Mouse (Mus musculus) embryo, embryonic 10.5 days (tissue): Measurements from ENCODE around the gene Tchhl1.
A peak's percentile ranks its signal among the peaks of the same experiment; 100 is the strongest.

Experiments
- DNase-seq: peaks from one replicate; pipeline ENCODE4 v3.0.0-alpha.2; 2015; ENCODE audit warnings: low spot score

The Tchhl1 gene

DNA sequence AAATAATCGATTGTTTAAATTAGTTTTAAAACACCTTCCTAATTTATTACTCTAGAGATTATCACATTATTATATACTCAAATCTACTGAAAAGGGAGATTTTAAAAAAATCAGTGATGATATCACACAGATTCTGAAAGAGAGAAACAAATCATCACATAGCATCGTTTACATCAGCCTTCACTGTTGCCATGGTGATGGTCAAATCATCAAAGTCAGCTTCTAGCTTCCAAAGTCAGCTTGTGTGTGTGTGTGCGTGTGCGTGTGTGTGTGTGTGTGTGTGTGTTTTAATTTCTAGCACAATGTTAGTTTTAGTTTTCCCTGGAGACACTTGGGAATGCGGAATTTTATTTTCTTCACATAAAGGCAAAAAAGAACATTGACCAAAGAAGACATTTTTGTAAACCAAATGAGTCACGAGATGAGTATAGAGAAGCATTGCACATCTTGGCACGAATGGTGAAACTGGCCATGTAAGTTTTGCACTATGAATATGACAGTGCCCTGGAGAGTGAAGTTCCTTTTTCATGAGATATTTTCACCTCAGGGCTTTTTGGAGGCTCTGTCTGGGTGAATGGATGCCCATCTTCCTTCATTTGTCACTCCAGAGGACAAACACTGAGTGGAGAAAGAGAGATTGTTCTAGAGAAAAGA is 36.1 kb downstream of the Tchhl1 start:
- DNase-seq: peak; percentile 10

DNA sequence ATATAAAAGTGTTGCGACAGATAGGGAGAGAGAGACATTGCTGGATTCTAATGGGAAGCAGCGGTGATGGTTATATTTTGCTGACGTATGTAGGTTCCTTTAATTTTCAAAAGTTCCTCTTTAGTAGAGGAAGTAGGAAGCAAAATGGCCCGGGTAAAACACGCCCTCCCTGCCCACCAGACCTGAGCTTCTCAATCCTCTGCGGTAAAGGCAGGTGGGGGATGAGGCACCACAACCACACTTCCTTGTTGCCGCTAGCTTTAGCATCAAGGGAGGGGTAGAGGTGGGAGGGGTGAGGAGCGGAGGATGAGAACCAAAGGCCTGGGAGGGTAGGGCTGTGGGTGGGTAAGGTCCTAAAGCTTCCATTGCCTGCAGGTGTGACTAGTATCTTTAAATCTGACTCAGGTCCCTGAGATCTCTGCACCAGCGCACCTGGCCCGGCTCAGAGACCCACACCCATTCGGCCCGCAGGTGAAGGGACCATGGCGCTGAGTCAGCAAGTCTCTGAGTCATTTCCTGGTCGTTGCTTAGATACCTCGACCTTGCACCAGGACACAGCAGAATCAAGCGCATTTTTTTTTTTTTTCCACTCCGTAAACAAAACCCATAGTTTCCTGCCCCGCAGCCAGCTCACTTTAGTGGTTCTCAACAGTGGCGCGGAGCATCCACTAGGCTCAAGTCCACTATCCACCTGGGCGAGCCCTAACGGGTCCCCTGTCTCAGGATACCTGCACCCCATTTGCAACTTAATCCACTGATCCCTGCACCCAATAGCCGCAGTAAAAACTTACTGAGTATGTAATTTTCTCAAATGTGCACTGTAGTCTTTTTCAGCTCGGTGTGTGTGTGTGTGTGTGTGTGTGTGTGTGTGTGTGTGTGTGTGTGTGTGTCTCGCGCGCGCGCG is 37.7 kb downstream of the Tchhl1 start:
- peak; percentile 3 for DNase-seq

DNA sequence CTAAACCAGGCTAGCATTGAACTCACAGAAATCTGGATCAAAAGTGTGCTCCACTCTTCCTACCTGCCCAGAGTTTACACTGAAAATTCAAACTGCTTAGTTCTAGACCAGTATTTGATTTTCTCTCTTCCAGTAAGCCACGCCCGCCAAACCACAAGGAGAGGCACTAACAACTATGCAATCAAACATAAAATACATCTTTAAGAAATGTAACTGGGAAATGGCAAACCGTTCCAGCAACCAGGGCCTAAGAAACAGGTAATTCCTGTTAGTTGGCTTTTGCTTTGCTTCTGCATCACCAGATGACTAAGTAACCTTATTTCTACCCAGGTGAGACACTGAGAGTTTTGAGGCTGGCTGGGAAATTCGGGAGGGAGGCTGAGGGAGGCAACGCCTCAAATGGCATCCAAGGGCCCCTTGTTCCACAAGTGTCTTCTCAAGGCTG is 38.3 kb downstream of the Tchhl1 start:
- DNase-seq: no peak

- no peak for DNase-seq
These were observed 40.7 kb downstream of the Tchhl1 start for GRCm38 (mm10) chr3:93509301-93509700.

DNA sequence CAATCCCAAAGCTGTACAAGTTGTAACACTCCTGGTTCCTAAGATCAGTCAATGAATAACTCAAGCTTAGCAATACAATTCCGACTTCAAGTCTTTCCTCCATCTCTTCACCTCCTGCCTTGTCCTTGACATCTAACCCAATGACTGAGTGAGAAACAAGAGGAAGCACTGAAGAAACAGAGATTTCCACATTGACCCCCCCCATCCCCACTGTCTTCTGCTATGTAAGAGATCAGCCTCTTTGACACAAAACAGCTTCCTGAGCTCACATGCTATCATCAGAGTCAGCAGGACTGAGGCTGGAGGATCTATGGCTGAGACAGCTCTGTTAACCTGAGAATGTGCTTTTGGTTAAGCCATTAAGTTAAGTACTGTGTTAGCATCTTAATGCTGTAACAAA is 42.5 kb downstream of the Tchhl1 start:
- DNase-seq: no peak

DNA sequence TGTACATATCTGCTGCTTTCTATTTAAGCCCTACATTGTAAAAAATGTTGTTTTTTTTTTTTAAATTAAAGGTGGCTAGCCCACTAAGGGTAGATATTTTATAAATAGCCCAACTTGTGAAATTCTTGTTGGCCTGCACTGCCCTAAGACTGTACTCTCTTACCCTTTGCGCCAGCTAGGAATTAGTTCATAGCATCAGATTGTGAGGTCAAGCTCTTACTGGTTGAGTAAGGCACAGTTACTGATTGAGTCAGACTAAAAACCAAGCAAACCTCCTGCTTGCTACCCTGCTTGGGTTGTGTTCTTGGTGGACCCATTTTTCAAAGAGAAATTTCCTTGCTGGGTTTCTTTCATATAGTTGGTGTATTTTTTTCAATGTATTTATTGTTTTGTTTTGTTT is 43.2 kb downstream of the Tchhl1 start:
- DNase-seq: no peak

GRCm38 (mm10) chr3:93512386-93513101 is 44.0 kb downstream of the Tchhl1 start:
- no peak for DNase-seq

GRCm38 (mm10) chr3:93514628-93515027 is 46.1 kb downstream of the Tchhl1 start:
- DNase-seq: no peak

- no peak for DNase-seq
These were observed 48.8 kb downstream of the Tchhl1 start for GRCm38 (mm10) chr3:93517343-93517742.

GRCm38 (mm10) chr3:93519856-93520329 is 51.3 kb downstream of the Tchhl1 start:
- DNase-seq: no peak

DNA sequence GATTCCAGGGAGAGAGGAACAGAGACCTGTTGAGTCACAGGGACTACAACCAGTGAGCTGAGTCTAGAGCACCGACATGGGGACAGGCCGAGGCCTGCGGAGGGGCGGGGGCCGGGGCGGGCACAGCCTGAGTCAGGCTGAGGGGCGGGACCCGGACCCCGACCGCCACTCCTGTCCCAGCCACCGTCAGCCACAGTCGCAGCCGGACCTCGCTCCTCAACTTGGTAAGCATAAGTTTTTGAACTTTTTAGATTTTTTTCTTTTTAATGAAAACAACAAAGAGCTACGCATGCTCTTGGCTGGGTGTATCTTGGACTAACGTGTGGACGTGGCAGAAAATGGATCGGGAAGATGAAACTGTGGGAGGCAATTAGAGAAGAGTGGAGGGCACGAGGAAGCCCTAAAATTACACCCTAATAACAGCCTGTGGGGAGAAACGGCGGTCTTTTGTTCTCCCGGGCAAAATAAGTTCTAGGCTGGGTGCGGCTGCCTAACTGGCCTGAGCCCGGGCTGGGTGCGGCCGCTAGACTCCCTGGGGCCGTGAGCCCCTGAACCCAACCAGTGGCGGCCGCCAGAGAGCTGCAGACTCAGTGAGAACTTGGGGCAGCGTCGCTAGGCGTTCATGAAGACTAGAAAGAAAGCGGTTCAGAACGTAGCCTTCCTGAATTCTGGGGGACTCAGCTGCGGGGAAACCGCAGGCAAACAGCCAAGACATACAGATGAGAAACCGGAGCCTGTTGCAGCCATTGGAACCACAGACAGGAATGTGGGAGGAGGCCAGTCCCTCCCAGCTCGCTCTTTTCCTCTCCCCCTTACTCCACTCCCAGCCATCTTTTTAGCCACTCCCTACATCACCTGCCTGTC is 52.0 kb downstream of the Tchhl1 start, which contains the start of gene S100a11:
Gene S100a11, plus strand, starts transcription at position 159 of the 864 bp plus-strand sequence.
- DNase-seq: peak; percentile 77
